Mouse (Mus musculus) embryonic fibroblast, embryonic 13.5 days (primary cell): Measurements from ENCODE around the gene Rubcnl.

Experiments
- CTCF ChIP-seq: IDR thresholded peaks from 2 replicates; pipeline ENCODE4 v1.5.1; 2011; ENCODE audit warnings: mild to moderate bottlenecking, control low read depth, low read length, moderate library complexity, borderline replicate concordance; ENCODE audit not compliant: insufficient read depth
- POLR2A ChIP-seq: IDR thresholded peaks from 2 replicates; pipeline ENCODE4 v1.6.1; 2011; ENCODE audit warnings: low read depth, mild to moderate bottlenecking, control low read depth, low read length, moderate library complexity

DNA sequence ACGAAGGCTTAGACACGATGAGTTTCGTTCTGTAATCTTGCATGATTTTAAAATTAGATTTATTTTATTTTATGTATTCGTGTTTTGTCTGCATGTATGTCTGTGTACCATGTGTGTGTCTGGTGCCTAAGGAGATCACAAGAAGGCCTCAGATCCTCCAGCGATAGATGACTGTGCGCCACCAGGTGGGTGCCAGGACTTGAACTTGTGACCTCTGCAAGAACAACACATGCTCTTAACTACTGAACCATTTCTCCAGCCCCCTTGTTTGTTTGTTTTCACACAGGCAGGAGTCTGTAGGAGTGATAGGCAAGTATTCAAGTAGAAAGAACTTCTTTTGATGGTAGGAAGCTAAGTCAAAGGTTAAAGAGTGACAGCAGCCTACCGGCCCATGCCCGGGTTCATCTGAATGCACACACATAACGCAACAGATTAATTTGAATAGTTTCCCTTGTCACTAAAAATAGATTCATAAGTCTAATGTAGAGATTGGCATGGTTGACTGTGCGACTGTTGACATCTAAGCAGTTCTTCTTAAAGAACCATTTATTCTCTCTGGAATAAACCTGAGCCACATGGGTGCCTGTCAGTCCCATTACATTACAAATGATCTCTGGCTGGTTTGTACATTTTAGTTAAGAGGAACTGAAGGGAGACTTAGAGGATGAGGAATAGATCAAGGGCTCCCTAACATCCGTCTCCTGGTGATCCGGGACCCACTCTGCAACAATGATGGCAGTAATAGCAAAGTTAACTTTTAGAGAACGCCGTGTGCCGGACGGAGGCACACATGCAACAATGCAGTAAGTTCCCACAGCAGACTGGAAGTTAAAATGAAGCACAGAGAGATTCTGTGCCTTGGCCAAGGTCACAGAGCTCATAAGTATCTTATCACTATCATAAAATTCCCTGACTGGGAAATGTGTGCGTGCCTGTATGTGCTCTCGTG is 2.3 kb downstream of the Rubcnl start:
- TF ChIP-seq POLR2A (no peak), CTCF (no peak)
